In genomic region chr19:10497512-10498160, GRCm38 (mm10) we compare ENCODE assay signal across 15 mouse cellular contexts. TPM values are rescaled to one million over a fixed set of nuclear protein-coding genes. Genes with fewer than 3 reads are reported as not detected.
DNase-seq lines count a peak whose midpoint lies in the region; ATAC-seq lines count a peak whose summit lies in the region.
"Had no signal": no experiment of that assay in that cellular context is flagged by ENCODE, and none has a peak within 500 bp of the region (broad histone marks: within the 10 kb centered on the region; RNA-seq: fewer than 3 reads in every experiment).

No protein-coding gene starts in this region.

- H3K36me3 ChIP-seq in intestine, embryonic 16.5 days (ENCODE audit: control insufficient read depth, insufficient read depth, low read length) = peaks cover 11% of the 10 kb centered on the region
- peaks cover 8% of the 10 kb centered on the region; the same call in 1 of the 2 replicates for H3K36me3 ChIP-seq in intestine, embryonic 15.5 days
- peaks cover 37% of the 10 kb centered on the region for H3K36me3 ChIP-seq in limb, embryonic 10.5 days
- H3K36me3 ChIP-seq in embryonic facial prominence, embryonic 10.5 days (replicated peaks) = peaks cover 38% of the 10 kb centered on the region

- H3K9me3 ChIP-seq in intestine, embryonic 16.5 days (ENCODE audit: control insufficient read depth, low read length) = no peaks in the 10 kb centered on the region
- no peaks in the 10 kb centered on the region for H3K9me3 ChIP-seq in intestine, embryonic 15.5 days
- no peaks in the 10 kb centered on the region for H3K9me3 ChIP-seq in limb, embryonic 10.5 days (replicated peaks)
- H3K9me3 ChIP-seq in embryonic facial prominence, embryonic 10.5 days = no peaks in the 10 kb centered on the region
- H3K9me3 ChIP-seq: embryonic facial prominence, embryonic 15.5 days; G1E; heart, embryonic 12.5 days; limb, embryonic 13.5 days had no signal

- no peaks in the 10 kb centered on the region; the same call in 1 of the 2 replicates for H3K4me1 ChIP-seq in intestine, embryonic 16.5 days (ENCODE audit: control insufficient read depth, insufficient read depth, low read length)
- H3K4me1 ChIP-seq in intestine, embryonic 15.5 days (replicated peaks) = 0 out of 2 replicates have a peak, but pooled peaks cover 1% of the 10 kb centered on the region
- H3K4me1 ChIP-seq in limb, embryonic 10.5 days = peaks cover 9% of the 10 kb centered on the region
- H3K4me1 ChIP-seq in embryonic facial prominence, embryonic 10.5 days = no peaks in the 10 kb centered on the region; the same call in 1 of the 2 replicates
- H3K4me1 ChIP-seq: embryonic facial prominence, embryonic 15.5 days; limb, embryonic 13.5 days had no signal

- no peak overlapping the region for H3K4me2 ChIP-seq in intestine, embryonic 16.5 days (ENCODE audit: low read depth, low read length)
- H3K4me2 ChIP-seq in intestine, embryonic 15.5 days (replicated peaks) = no peak overlapping the region
- H3K4me2 ChIP-seq: embryonic facial prominence, embryonic 15.5 days; heart, embryonic 12.5 days; limb, embryonic 13.5 days had no signal

- no peak overlapping the region for H3K27ac ChIP-seq in intestine, embryonic 16.5 days (ENCODE audit: low read length)
- no peak overlapping the region for H3K27ac ChIP-seq in intestine, embryonic 15.5 days
- H3K27ac ChIP-seq in limb, embryonic 10.5 days = no peak overlapping the region
- no peak overlapping the region for H3K27ac ChIP-seq in embryonic facial prominence, embryonic 10.5 days (replicated peaks)
- H3K27ac ChIP-seq: embryonic facial prominence, embryonic 15.5 days; limb, embryonic 13.5 days had no signal

- H3K4me3 ChIP-seq in intestine, embryonic 16.5 days (ENCODE audit: low read length) = no peak overlapping the region
- no peak overlapping the region for H3K4me3 ChIP-seq in intestine, embryonic 15.5 days (replicated peaks)
- H3K4me3 ChIP-seq in limb, embryonic 10.5 days = no peak overlapping the region
- H3K4me3 ChIP-seq in embryonic facial prominence, embryonic 10.5 days = no peak overlapping the region
- H3K4me3 ChIP-seq: embryonic facial prominence, embryonic 15.5 days; heart, embryonic 12.5 days; limb, embryonic 13.5 days had no signal

- DNase-seq in 3134 (ENCODE audit: extremely low read depth, insufficient read length, low spot score) (peak; percentile 69), 3T3-L1 (ENCODE audit: low read depth, low spot score) (peak; percentile 95)
- DNase-seq in gastrocnemius, postnatal 25 days = no peak
- DNase-seq in limb, embryonic 10.5 days (ENCODE audit: low spot score) = no peak
- DNase-seq in embryonic facial prominence, embryonic 10.5 days (ENCODE audit: low spot score) = no peak
- DNase-seq: cerebellum, postnatal 14 days; kidney, adult 11 months; right cerebral cortex, postnatal 14 days had no signal

- H3K9ac ChIP-seq in intestine, embryonic 16.5 days (ENCODE audit: low read depth, low read length) = no peak overlapping the region
- no peak overlapping the region for H3K9ac ChIP-seq in intestine, embryonic 15.5 days
- H3K9ac ChIP-seq: embryonic facial prominence, embryonic 15.5 days; heart, embryonic 12.5 days; limb, embryonic 13.5 days had no signal

- no peaks in the 10 kb centered on the region for H3K27me3 ChIP-seq in intestine, embryonic 16.5 days (replicated peaks; ENCODE audit: control insufficient read depth, insufficient read depth, low read length)
- H3K27me3 ChIP-seq in intestine, embryonic 15.5 days (replicated peaks) = no peaks in the 10 kb centered on the region
- H3K27me3 ChIP-seq in limb, embryonic 10.5 days (ENCODE audit: low read depth, poor library complexity, severe bottlenecking) = no peaks in the 10 kb centered on the region
- no peaks in the 10 kb centered on the region for H3K27me3 ChIP-seq in embryonic facial prominence, embryonic 10.5 days (replicated peaks; ENCODE audit: low read depth, poor library complexity, severe bottlenecking)
- H3K27me3 ChIP-seq: embryonic facial prominence, embryonic 15.5 days; limb, embryonic 13.5 days had no signal

- peak; percentile 7; the same call in 1 of the 2 replicates for ATAC-seq in intestine, embryonic 16.5 days
- no peak for ATAC-seq in intestine, embryonic 15.5 days
- peak; percentile 81 for ATAC-seq in granulocyte monocyte progenitor cell, adult 5-6 weeks (replicated peaks; ENCODE audit: poor library complexity, severe bottlenecking)

- WGBS in intestine, embryonic 16.5 days = 45% methylated on average over 8 of the region's 8 CpGs
- WGBS in intestine, embryonic 15.5 days = 53% methylated on average over 8 of the region's 8 CpGs
- 68% methylated on average over 8 of the region's 8 CpGs for WGBS in limb, embryonic 10.5 days
- WGBS in embryonic facial prominence, embryonic 10.5 days = 62% methylated on average over 8 of the region's 8 CpGs

RNA-seq across cellular contexts. Expression of gene Ppp1r32, which starts 14.9 kb away (rescaled TPM):
- 2.0 and 3.4 TPM in 2 replicates for polyA plus RNA-seq in intestine, embryonic 16.5 days (2015; fragmentation: Nextera tagmentation; extraction: Ambion mirVana)
- polyA plus RNA-seq in intestine, embryonic 15.5 days (2015; fragmentation: Nextera tagmentation; extraction: Ambion mirVana) = 0.68 and 1.4 TPM in 2 replicates
- total RNA-seq in granulocyte monocyte progenitor cell, adult 5-6 weeks (2014; fragmentation: Nextera tagmentation) = 1.2 TPM in 1 of 2 replicates, not detected in the other
- not detected in 2 replicates for total RNA-seq in granulocyte monocyte progenitor cell, adult 5-6 weeks (2017)
- total RNA-seq in gastrocnemius, postnatal 25 days (2021) = under 1 TPM; 0.90 to 0.91 TPM
- polyA plus RNA-seq in limb, embryonic 10.5 days (2016; fragmentation: Nextera tagmentation; extraction: Ambion mirVana) = not detected in 2 replicates
- polyA plus RNA-seq in embryonic facial prominence, embryonic 10.5 days (2016; fragmentation: Nextera tagmentation; extraction: Ambion mirVana) = 0.29 and 0.39 TPM in 2 replicates
- polyA plus RNA-seq: heart, embryonic 12.5 days; limb, embryonic 13.5 days had no signal

RNA-seq across cellular contexts. Expression of gene Cpsf7, which starts 27.4 kb away (rescaled TPM):
- 29.7 and 30.9 TPM in 2 replicates for polyA plus RNA-seq in intestine, embryonic 16.5 days (2015; fragmentation: Nextera tagmentation; extraction: Ambion mirVana)
- 30.8 and 36.3 TPM in 2 replicates for polyA plus RNA-seq in intestine, embryonic 15.5 days (2015; fragmentation: Nextera tagmentation; extraction: Ambion mirVana)
- total RNA-seq in granulocyte monocyte progenitor cell, adult 5-6 weeks (2014; fragmentation: Nextera tagmentation) = 73.3 and 88.9 TPM in 2 replicates
- total RNA-seq in granulocyte monocyte progenitor cell, adult 5-6 weeks (2017) = 34.5 and 36.4 TPM in 2 replicates
- 10 to 100 TPM; 18.0 to 18.5 TPM for total RNA-seq in gastrocnemius, postnatal 25 days (2021)
- 53.7 and 58.2 TPM in 2 replicates for polyA plus RNA-seq in limb, embryonic 10.5 days (2016; fragmentation: Nextera tagmentation; extraction: Ambion mirVana)
- polyA plus RNA-seq in embryonic facial prominence, embryonic 10.5 days (2016; fragmentation: Nextera tagmentation; extraction: Ambion mirVana) = 54.5 and 55.3 TPM in 2 replicates

RNA-seq across cellular contexts. Expression of gene Sdhaf2, which starts 28.3 kb away (rescaled TPM):
- polyA plus RNA-seq in intestine, embryonic 16.5 days (2015; fragmentation: Nextera tagmentation; extraction: Ambion mirVana) = 57.4 and 60.9 TPM in 2 replicates
- polyA plus RNA-seq in intestine, embryonic 15.5 days (2015; fragmentation: Nextera tagmentation; extraction: Ambion mirVana) = 57.2 and 58.3 TPM in 2 replicates
- total RNA-seq in granulocyte monocyte progenitor cell, adult 5-6 weeks (2014; fragmentation: Nextera tagmentation) = 42.9 and 44.4 TPM in 2 replicates
- 48.7 and 58.9 TPM in 2 replicates for total RNA-seq in granulocyte monocyte progenitor cell, adult 5-6 weeks (2017)
- 10 to 100 TPM; 49.0 to 54.0 TPM for total RNA-seq in gastrocnemius, postnatal 25 days (2021)
- 64.7 and 70.2 TPM in 2 replicates for polyA plus RNA-seq in limb, embryonic 10.5 days (2016; fragmentation: Nextera tagmentation; extraction: Ambion mirVana)
- 62.2 and 64.0 TPM in 2 replicates for polyA plus RNA-seq in embryonic facial prominence, embryonic 10.5 days (2016; fragmentation: Nextera tagmentation; extraction: Ambion mirVana)

RNA-seq across cellular contexts. Expression of gene Lrrc10b, which starts 40.4 kb away (rescaled TPM):
- polyA plus RNA-seq in intestine, embryonic 16.5 days (2015; fragmentation: Nextera tagmentation; extraction: Ambion mirVana) = 0.18 and 0.55 TPM in 2 replicates
- polyA plus RNA-seq in intestine, embryonic 15.5 days (2015; fragmentation: Nextera tagmentation; extraction: Ambion mirVana) = 0.56 and 0.62 TPM in 2 replicates
- total RNA-seq in granulocyte monocyte progenitor cell, adult 5-6 weeks (2014; fragmentation: Nextera tagmentation) = not detected in 2 replicates
- 0.34 TPM in 1 of 2 replicates, not detected in the other for total RNA-seq in granulocyte monocyte progenitor cell, adult 5-6 weeks (2017)
- total RNA-seq in gastrocnemius, postnatal 25 days (2021) = under 1 TPM; 0.13 to 0.38 TPM
- polyA plus RNA-seq in limb, embryonic 10.5 days (2016; fragmentation: Nextera tagmentation; extraction: Ambion mirVana) = 0.11 TPM in 1 of 2 replicates, not detected in the other
- 0.29 and 0.52 TPM in 2 replicates for polyA plus RNA-seq in embryonic facial prominence, embryonic 10.5 days (2016; fragmentation: Nextera tagmentation; extraction: Ambion mirVana)
- total RNA-seq: G1E had no signal
- polyA plus RNA-seq: G1E had no signal

RNA-seq across cellular contexts. Expression of gene Tmem216, which starts 58.4 kb away (rescaled TPM):
- polyA plus RNA-seq in intestine, embryonic 16.5 days (2015; fragmentation: Nextera tagmentation; extraction: Ambion mirVana) = 25.9 and 28.4 TPM in 2 replicates
- 34.5 and 34.9 TPM in 2 replicates for polyA plus RNA-seq in intestine, embryonic 15.5 days (2015; fragmentation: Nextera tagmentation; extraction: Ambion mirVana)
- total RNA-seq in granulocyte monocyte progenitor cell, adult 5-6 weeks (2014; fragmentation: Nextera tagmentation) = 30.4 and 39.5 TPM in 2 replicates
- total RNA-seq in granulocyte monocyte progenitor cell, adult 5-6 weeks (2017) = 19.9 and 27.1 TPM in 2 replicates
- 1 to 10 TPM; 1.9 to 2.2 TPM for total RNA-seq in gastrocnemius, postnatal 25 days (2021)
- polyA plus RNA-seq in limb, embryonic 10.5 days (2016; fragmentation: Nextera tagmentation; extraction: Ambion mirVana) = 60.0 and 62.2 TPM in 2 replicates
- 62.2 and 68.6 TPM in 2 replicates for polyA plus RNA-seq in embryonic facial prominence, embryonic 10.5 days (2016; fragmentation: Nextera tagmentation; extraction: Ambion mirVana)

Comparison
In these comparisons a context has a peak if more than half of its experiments do, and no peak if none do; other contexts are left out.
1. DNase-seq: peak in 3134 (single experiment) and 3T3-L1 (single experiment); none in gastrocnemius, postnatal 25 days (single experiment), limb, embryonic 10.5 days (single experiment) and embryonic facial prominence, embryonic 10.5 days (single experiment).